Mouse (Mus musculus) ES-E14 (cell line): ENCODE data around the gene Ppp5c. TPM values are rescaled to one million over a fixed set of nuclear protein-coding genes. Genes with fewer than 3 reads are reported as not detected.

Source experiments
- DNase-seq: peaks from one replicate; pipeline ENCODE4 v3.0.0-alpha.2; 2013; ENCODE audit warnings: low read depth, low spot score
- H3K27ac ChIP-seq: 2 replicates; pipeline ENCODE4 v1.5.1; 2012; ENCODE audit warnings: low read depth, mild to moderate bottlenecking, low read length, moderate library complexity, mixed read lengths; ENCODE audit not compliant: poor library complexity, insufficient read depth, severe bottlenecking
- H3K36me3 ChIP-seq: 2 replicates; pipeline ENCODE4 v1.6.1; 2012; ENCODE audit warnings: mild to moderate bottlenecking, low read length, moderate library complexity, mixed read lengths; ENCODE audit not compliant: control insufficient read depth, poor library complexity, insufficient read depth, severe bottlenecking
- H3K4me1 ChIP-seq, 2 experiments: fragments of 150-350 bp in 1 of 2; sonication (generic) in 1 of 2; 2 replicates each; pipeline ENCODE4 v1.6.1; 2012; ENCODE audit warnings: low read length in 2 of 2, mild to moderate bottlenecking in 1 of 2, mixed read lengths in 1 of 2; ENCODE audit not compliant: control insufficient read depth in 2 of 2, insufficient read depth in 2 of 2, poor library complexity in 1 of 2
- H3K4me3 ChIP-seq, 2 experiments: fragments of 150-350 bp in 1 of 2; sonication (generic) in 1 of 2; 2 replicates each; pipeline ENCODE4 v1.5.1; 2012; ENCODE audit warnings: low read length in 2 of 2, low read depth in 1 of 2, mild to moderate bottlenecking in 1 of 2, mixed read lengths in 1 of 2; ENCODE audit not compliant: insufficient read depth in 1 of 2, poor library complexity in 1 of 2, severe bottlenecking in 1 of 2
- H3K9ac ChIP-seq: 2 replicates; pipeline ENCODE4 v1.6.1; 2012; ENCODE audit warnings: low read depth, mild to moderate bottlenecking, low read length, mixed read lengths; ENCODE audit not compliant: poor library complexity, insufficient read depth, severe bottlenecking
- H3K9me3 ChIP-seq: fragments of 150-350 bp; sonication (generic); 2 replicates; pipeline ENCODE4 v1.6.1; 2012; ENCODE audit warnings: low read depth, mild to moderate bottlenecking, low read length; ENCODE audit not compliant: control insufficient read depth, insufficient read depth
- CHD2 ChIP-seq: IDR thresholded peaks from 2 replicates; pipeline ENCODE4 v1.6.1; 2014; ENCODE audit warnings: mild to moderate bottlenecking, low read depth, low read length, inconsistent platforms
- HCFC1 ChIP-seq: IDR thresholded peaks from 2 replicates; pipeline ENCODE4 v1.6.1; 2012; ENCODE audit warnings: low read length, inconsistent platforms, borderline replicate concordance; ENCODE audit not compliant: insufficient read depth
- MAFK ChIP-seq: IDR thresholded peaks from 2 replicates; pipeline ENCODE4 v1.6.1; 2014; ENCODE audit warnings: mild to moderate bottlenecking, low read depth, low read length, inconsistent platforms; ENCODE audit not compliant: insufficient read depth
- ZC3H11A ChIP-seq: IDR thresholded peaks from 2 replicates; pipeline ENCODE4 v1.6.1; 2012; ENCODE audit warnings: low read depth, mild to moderate bottlenecking, inconsistent platforms, low read length, borderline replicate concordance
- ZNF384 ChIP-seq: IDR thresholded peaks from 2 replicates; pipeline ENCODE4 v1.6.1; 2012; ENCODE audit warnings: low read depth, low read length, inconsistent platforms
- in situ Hi-C, 2 experiments: fragments of 600-800 bp; cut with MboI; formaldehyde crosslinking; loops; one replicate each; pipeline ENCODE4 v1.15.1; 2025; ENCODE audit warnings: low sequenced_read_pairs in 2 of 2, inconsistent platforms in 1 of 2; ENCODE audit not compliant: unreplicated experiment in 2 of 2
- total RNA-seq: library from RNA; depleted of rRNA; stranded (reverse); fragments of 300-350 nt; gene quantifications from 2 replicates; pipeline ENCODE4 v1.2.3, GENCODE M21; 2012

Ppp5c gene
- total RNA-seq, 1 experiment, result 112 TPM

GRCm38 (mm10) chr7:17004716-17005115, 23.0 kb downstream of the Ppp5c start:
- TF ChIP-seq ZC3H11A (no peak), CHD2 (no peak), HCFC1 (no peak), ZNF384 (no peak), MAFK (no peak)
- Histone ChIP-seq H3K4me1 (peaks cover 0 to 8% of the 10 kb centered on the region in 2 experiments; a peak in 2 of 4 replicates), H3K9me3 (no peaks in the 10 kb centered on the region), H3K27ac (no peak overlapping the region), H3K4me3 (no peak overlapping the region), H3K36me3 (peaks cover 56% of the 10 kb centered on the region), H3K9ac (no peak overlapping the region; the same call in 1 of the 2 replicates)
- in situ Hi-C loops, result no loop called here
- no peak for DNase-seq

GRCm38 (mm10) chr7:17003230-17003960, 24.3 kb downstream of the Ppp5c start:
- Histone ChIP-seq H3K4me3 (no peak overlapping the region), H3K9ac (no peak overlapping the region), H3K9me3 (no peaks in the 10 kb centered on the region), H3K36me3 (peaks cover 45% of the 10 kb centered on the region), H3K4me1 (peaks cover 0 to 8% of the 10 kb centered on the region in 2 experiments; a peak in 2 of 4 replicates), H3K27ac (no peak overlapping the region)
- TF ChIP-seq HCFC1, result no peak
- TF ChIP-seq ZNF384, result no peak
- no peak for TF ChIP-seq MAFK
- TF ChIP-seq ZC3H11A, result no peak
- no peak for TF ChIP-seq CHD2
- in situ Hi-C loops, result no loop called here
- no peak for DNase-seq

GRCm38 (mm10) chr7:17002375-17003195, 25.1 kb downstream of the Ppp5c start:
- peak; percentile 80 for DNase-seq
- Histone ChIP-seq H3K9me3 (no peaks in the 10 kb centered on the region), H3K9ac (no peak overlapping the region), H3K4me3 (no peak overlapping the region), H3K4me1 (peaks cover 0 to 8% of the 10 kb centered on the region in 2 experiments; a peak in 2 of 4 replicates), H3K36me3 (peaks cover 37% of the 10 kb centered on the region), H3K27ac (no peak overlapping the region)
- in situ Hi-C loops, result no loop called here
- TF ChIP-seq ZC3H11A, result no peak
- TF ChIP-seq HCFC1, result no peak
- no peak for TF ChIP-seq CHD2
- TF ChIP-seq MAFK, result no peak
- TF ChIP-seq ZNF384, result no peak

- Histone ChIP-seq H3K9ac (no peak overlapping the region), H3K4me3 (no peak overlapping the region), H3K4me1 (peaks cover 0 to 5% of the 10 kb centered on the region in 2 experiments; a peak in 2 of 4 replicates), H3K27ac (no peak overlapping the region), H3K9me3 (no peaks in the 10 kb centered on the region), H3K36me3 (peaks cover 9% of the 10 kb centered on the region)
- peak; percentile 71 for DNase-seq
- TF ChIP-seq MAFK (no peak), HCFC1 (no peak), ZC3H11A (peak; percentile 58; the same call in 1 of the 2 replicates), CHD2 (no peak)
- in situ Hi-C loops, result loop anchor here in 1 of 2 experiments (5.0 kb wide), 1 partner anchor 67 kb away; no protein-coding TSS in a partner anchor
These were observed 28.1 kb downstream of the Ppp5c start for GRCm38 (mm10) chr7:16999650-17000049.
